Mouse (Mus musculus): ENCODE data around the gene Grb10. TPM values are rescaled to one million over a fixed set of nuclear protein-coding genes. Genes with fewer than 3 reads are reported as not detected.

Grb10 gene
- polyA plus RNA-seq, 1 experiment from 2014 or later, result 142 TPM

DNA sequence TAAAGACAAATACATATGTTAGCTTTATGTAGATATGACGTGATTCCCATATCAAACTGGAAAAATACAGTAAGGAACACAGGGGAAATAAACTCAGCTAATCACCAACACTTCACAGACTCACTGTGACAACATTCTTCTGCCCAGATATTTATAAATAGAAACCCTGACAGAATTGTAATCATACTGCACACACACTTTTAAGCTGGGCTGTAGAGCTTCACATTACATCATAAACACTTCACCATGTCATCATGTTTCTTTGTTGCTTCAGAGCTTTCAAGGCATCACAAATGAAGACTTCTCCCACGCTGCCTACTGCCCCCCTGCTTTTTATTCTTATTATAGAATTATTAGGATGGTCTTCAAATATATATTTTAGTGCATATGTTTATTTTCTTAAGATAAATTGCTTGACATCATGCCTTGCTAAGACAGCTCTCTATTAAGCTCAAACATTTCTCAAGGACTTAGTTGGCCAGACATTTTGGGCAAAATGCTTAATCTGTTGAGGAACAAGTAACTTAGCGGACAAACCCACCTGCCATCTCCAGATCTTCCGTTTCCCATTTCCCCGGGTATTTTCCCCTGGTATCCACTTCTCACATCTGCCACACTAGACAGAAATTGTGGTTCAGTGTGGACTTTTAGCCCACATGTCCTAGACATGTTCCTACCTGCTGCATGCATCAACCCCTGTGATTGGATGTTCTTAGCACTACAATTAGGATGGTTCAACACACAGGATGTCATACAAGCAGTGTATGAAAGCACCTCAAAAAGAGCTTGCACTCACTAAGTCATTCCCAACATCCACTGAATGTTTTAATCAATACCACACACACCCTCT is 81.0 kb downstream of the Grb10 start:
- Histone ChIP-seq H3K4me1 (replicated peaks; ENCODE audit: insufficient read depth, low read length) (peaks cover 6% of the 10 kb centered on the region; the same call in 1 of the 2 replicates), H3K27me3 (ENCODE audit: insufficient read depth, low read length) (no peaks in the 10 kb centered on the region), H3K9ac (ENCODE audit: low read depth, low read length) (no peak overlapping the region), H3K4me3 (replicated peaks; ENCODE audit: low read depth, low read length) (no peak overlapping the region), H3K4me2 (ENCODE audit: low read length) (no peak overlapping the region), H3K27ac (no peak overlapping the region), H3K9me3 (replicated peaks; ENCODE audit: low read length) (no peaks in the 10 kb centered on the region), H3K36me3 (ENCODE audit: insufficient read depth, low read length) (peaks cover 4% of the 10 kb centered on the region; the same call in 1 of the 2 replicates)
- DNase-seq (ENCODE audit: low spot score) (no peak), ATAC-seq (replicated peaks; ENCODE audit: low FRiP score, low read depth) (no peak)
- whole genome bisulfite sequencing, result 80% methylated on average over 5 of the region's 5 CpGs
- no peak for TF ChIP-seq CTCF (IDR thresholded peaks at IDR 0.05; ENCODE audit: low read depth)

DNA sequence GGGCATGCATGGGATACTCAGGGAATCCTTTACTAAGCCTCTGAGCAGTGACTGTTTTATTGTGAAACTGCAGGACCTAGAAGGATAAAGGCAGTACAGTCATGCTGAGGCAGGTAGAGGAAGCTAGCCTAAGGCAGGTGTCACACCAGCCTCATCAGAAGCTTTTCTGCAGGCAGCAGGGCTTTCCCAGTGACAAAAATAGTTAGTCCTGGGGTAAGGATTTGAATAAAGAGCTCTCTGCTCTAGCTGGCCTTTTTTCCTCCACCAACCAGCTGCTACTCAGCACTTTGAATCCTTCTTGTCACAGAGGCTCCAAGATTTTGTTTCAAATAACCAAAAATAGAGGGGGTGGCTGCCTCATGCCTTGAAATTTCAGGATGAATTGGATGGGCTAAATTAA is 82.7 kb downstream of the Grb10 start:
- no peak overlapping the region for H3K4me3 ChIP-seq (replicated peaks; ENCODE audit: low read depth, low read length)
- H3K9ac ChIP-seq (ENCODE audit: low read depth, low read length), result no peak overlapping the region

DNA sequence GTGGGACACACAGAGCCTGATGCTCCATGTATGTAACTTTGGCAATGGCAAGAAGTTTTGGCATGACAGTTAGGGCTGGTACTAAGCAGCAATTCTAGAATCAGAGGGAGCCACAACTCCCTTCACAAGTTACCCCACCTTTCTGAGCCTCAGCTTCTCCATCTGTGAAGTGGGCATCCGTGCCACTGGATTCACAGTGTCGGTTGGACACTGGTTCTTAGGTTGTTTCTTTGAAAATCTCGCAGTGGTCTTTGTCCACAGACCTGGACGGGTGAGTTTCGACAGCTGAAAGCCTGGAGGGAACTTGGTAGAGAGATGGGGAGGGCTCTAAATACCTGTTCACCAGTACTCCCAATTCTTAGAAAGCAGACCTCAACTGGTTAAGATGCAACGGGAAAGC is 83.9 kb downstream of the Grb10 start:
- Histone ChIP-seq H3K4me2 (ENCODE audit: low read length) (no peak overlapping the region), H3K4me1 (replicated peaks; ENCODE audit: insufficient read depth, low read length) (no peaks in the 10 kb centered on the region), H3K27ac (no peak overlapping the region), H3K27me3 (ENCODE audit: insufficient read depth, low read length) (no peaks in the 10 kb centered on the region), H3K9me3 (replicated peaks; ENCODE audit: low read length) (no peaks in the 10 kb centered on the region), H3K9ac (ENCODE audit: low read depth, low read length) (no peak overlapping the region), H3K36me3 (ENCODE audit: insufficient read depth, low read length) (peaks cover 13% of the 10 kb centered on the region; the same call in 1 of the 2 replicates), H3K4me3 (replicated peaks; ENCODE audit: low read depth, low read length) (no peak overlapping the region)
- no peak for ATAC-seq (replicated peaks; ENCODE audit: low FRiP score, low read depth)
- WGBS, result 94% methylated on average over 6 of the region's 6 CpGs
- TF ChIP-seq CTCF (IDR thresholded peaks at IDR 0.05; ENCODE audit: low read depth), result no peak
- no peak for DNase-seq (ENCODE audit: low spot score)

More for the DNA sequence above, 82.7 kb downstream of the Grb10 start:
- Histone ChIP-seq H3K9me3 (replicated peaks; ENCODE audit: low read length) (no peaks in the 10 kb centered on the region), H3K4me2 (ENCODE audit: low read length) (no peak overlapping the region), H3K36me3 (ENCODE audit: insufficient read depth, low read length) (peaks cover 13% of the 10 kb centered on the region; the same call in 1 of the 2 replicates), H3K27me3 (ENCODE audit: insufficient read depth, low read length) (no peaks in the 10 kb centered on the region), H3K27ac (no peak overlapping the region), H3K4me1 (replicated peaks; ENCODE audit: insufficient read depth, low read length) (peaks cover under 1% of the 10 kb centered on the region; the same call in 1 of the 2 replicates)
- TF ChIP-seq CTCF (IDR thresholded peaks at IDR 0.05; ENCODE audit: low read depth), result no peak
- no peak for DNase-seq (ENCODE audit: low spot score)
- no peak for ATAC-seq (replicated peaks; ENCODE audit: low FRiP score, low read depth)

DNA sequence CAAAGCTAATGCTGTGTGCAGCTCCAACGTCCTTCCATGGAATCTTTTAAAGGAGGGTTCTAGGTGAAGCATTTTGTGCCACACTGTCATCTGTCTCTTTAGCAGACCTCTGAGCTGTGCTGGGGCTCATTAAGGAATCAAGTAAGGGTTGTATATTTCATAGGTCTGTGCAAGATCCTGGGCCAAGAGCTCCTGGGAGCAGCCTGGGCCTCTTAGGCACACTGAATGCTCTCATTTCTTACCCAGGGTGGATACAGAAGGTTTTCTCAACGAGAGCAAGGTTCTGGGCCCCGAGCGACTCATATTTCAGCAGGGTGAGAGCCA is 84.4 kb downstream of the Grb10 start:
- WGBS, result 68% methylated on average over 4 of the region's 4 CpGs
- Histone ChIP-seq H3K4me2 (ENCODE audit: low read length) (no peak overlapping the region), H3K9me3 (replicated peaks; ENCODE audit: low read length) (no peaks in the 10 kb centered on the region), H3K36me3 (ENCODE audit: insufficient read depth, low read length) (peaks cover 13% of the 10 kb centered on the region; the same call in 1 of the 2 replicates), H3K9ac (ENCODE audit: low read depth, low read length) (no peak overlapping the region), H3K27me3 (ENCODE audit: insufficient read depth, low read length) (no peaks in the 10 kb centered on the region), H3K4me3 (replicated peaks; ENCODE audit: low read depth, low read length) (no peak overlapping the region), H3K4me1 (replicated peaks; ENCODE audit: insufficient read depth, low read length) (no peaks in the 10 kb centered on the region), H3K27ac (no peak overlapping the region)
- DNase-seq (ENCODE audit: low spot score) (no peak), ATAC-seq (replicated peaks; ENCODE audit: low FRiP score, low read depth) (no peak)
- TF ChIP-seq CTCF (IDR thresholded peaks at IDR 0.05; ENCODE audit: low read depth), result no peak

DNA sequence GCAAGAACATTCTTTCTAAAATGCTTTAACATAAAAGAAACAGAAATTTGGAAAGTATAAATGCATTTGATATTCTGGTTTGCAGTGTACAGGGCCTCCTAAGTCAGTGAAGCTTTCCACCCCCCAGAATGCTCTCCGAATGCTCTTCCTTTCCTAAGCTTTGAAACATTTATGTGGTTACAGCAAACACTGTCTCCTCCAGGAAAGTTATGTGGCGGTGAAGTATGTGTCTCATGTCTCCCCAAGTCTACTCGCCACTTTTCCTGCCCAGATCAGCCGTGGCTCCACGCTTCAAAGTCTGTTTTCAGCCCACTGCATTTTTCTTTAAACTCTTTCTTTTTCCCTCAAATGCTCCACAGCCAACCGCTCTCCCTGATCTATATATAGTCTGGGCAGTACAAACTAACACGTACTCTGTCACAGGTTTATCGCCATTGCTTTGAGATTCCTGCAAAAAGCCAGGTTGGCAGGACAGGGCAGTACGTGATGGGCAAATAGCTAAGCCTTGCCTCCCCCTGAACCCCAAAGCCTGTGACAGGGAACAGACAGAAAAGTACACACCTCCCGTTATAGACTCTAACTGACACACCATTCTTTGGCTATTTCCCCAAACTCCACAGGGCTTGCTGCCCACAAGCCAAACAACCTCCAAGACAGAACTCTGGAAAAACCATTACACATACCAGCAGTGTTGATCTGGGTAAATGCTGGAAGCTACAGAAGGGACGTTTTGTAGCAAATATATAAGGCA is 84.9 kb downstream of the Grb10 start:
- TF ChIP-seq CTCF (IDR thresholded peaks at IDR 0.05; ENCODE audit: low read depth), result no peak
- H3K9ac ChIP-seq (ENCODE audit: low read depth, low read length), result no peak overlapping the region
- no peaks in the 10 kb centered on the region for H3K27me3 ChIP-seq (ENCODE audit: insufficient read depth, low read length)
- H3K4me2 ChIP-seq (ENCODE audit: low read length), result no peak overlapping the region
- peaks cover 1% of the 10 kb centered on the region; the same call in 1 of the 2 replicates for H3K4me1 ChIP-seq (replicated peaks; ENCODE audit: insufficient read depth, low read length)
- peaks cover 13% of the 10 kb centered on the region; the same call in 1 of the 2 replicates for H3K36me3 ChIP-seq (ENCODE audit: insufficient read depth, low read length)
- no peaks in the 10 kb centered on the region for H3K9me3 ChIP-seq (replicated peaks; ENCODE audit: low read length)
- no peak overlapping the region for H3K4me3 ChIP-seq (replicated peaks; ENCODE audit: low read depth, low read length)
- DNase-seq (ENCODE audit: low spot score) (no peak), ATAC-seq (replicated peaks; ENCODE audit: low FRiP score, low read depth) (no peak)
- H3K27ac ChIP-seq, result no peak overlapping the region
- 66% methylated on average over 11 of the region's 11 CpGs for WGBS

DNA sequence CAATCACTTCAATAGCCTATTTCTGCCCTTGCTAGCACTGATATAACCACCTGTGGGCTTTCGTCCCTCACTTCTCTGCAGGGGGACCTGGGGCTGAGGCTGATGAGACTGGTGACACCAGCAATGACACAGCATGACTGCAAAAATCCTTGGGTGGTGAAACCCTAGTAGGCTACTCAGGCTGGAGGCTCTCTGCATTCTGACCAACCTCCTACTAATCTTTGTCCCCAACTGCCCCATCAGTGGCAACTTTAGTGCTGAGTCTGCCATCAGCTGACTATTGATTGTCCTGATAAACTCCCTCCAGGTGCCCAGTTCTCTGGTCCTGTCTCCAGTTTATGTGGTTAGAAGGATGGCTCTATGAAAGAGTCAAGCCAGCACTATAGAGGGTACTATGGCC is 85.9 kb downstream of the Grb10 start:
- Histone ChIP-seq H3K9ac (ENCODE audit: low read depth, low read length) (no peak overlapping the region), H3K4me3 (replicated peaks; ENCODE audit: low read depth, low read length) (no peak overlapping the region), H3K27me3 (ENCODE audit: insufficient read depth, low read length) (no peaks in the 10 kb centered on the region), H3K4me1 (replicated peaks; ENCODE audit: insufficient read depth, low read length) (peaks cover 4% of the 10 kb centered on the region; the same call in 1 of the 2 replicates), H3K27ac (no peak overlapping the region), H3K36me3 (ENCODE audit: insufficient read depth, low read length) (peaks cover 13% of the 10 kb centered on the region; the same call in 1 of the 2 replicates), H3K4me2 (ENCODE audit: low read length) (no peak overlapping the region), H3K9me3 (replicated peaks; ENCODE audit: low read length) (no peaks in the 10 kb centered on the region)
- DNase-seq (ENCODE audit: low spot score), result no peak
- WGBS, result 95% methylated on average over 1 of the region's 1 CpGs
- no peak for ATAC-seq (replicated peaks; ENCODE audit: low FRiP score, low read depth)
- TF ChIP-seq CTCF (IDR thresholded peaks at IDR 0.05; ENCODE audit: low read depth), result no peak
